Mouse (Mus musculus) intestine, embryonic 16.5 days (tissue): ENCODE data around the gene Alg5. TPM values are rescaled to one million over a fixed set of nuclear protein-coding genes. Genes with fewer than 3 reads are reported as not detected.

ENCODE experiments used
- polyA plus RNA-seq: library from polyadenylated mRNA; unstranded; fragments of >200 nt; fragmentation: Nextera tagmentation; extraction: Ambion mirVana; gene quantifications from 2 replicates; pipeline ENCODE4 v1.2.1, GENCODE M21; 2015

The Alg5 gene
- polyA plus RNA-seq, 1 experiment from 2014 or later: 66.2 TPM

Other genes starting within 250 kb of the Alg5 start
- gene Supt20, start 42.7 kb upstream of the Alg5 start, polyA plus RNA-seq: 72.9 and 77.8 TPM in 2 replicates
- gene Gm21958, start 21.2 kb upstream of the Alg5 start, polyA plus RNA-seq: 0.53 TPM in 1 of 2 replicates, not detected in the other
- 84.2 and 91.4 TPM in 2 replicates for gene Exosc8, start 146 bp upstream of the Alg5 start, polyA plus RNA-seq
- gene Smad9, start 20.0 kb downstream of the Alg5 start, polyA plus RNA-seq: 1.0 and 1.4 TPM in 2 replicates
- 22.8 and 24.4 TPM in 2 replicates for gene Rfxap, start 72.3 kb downstream of the Alg5 start, polyA plus RNA-seq
- 0.39 and 0.48 TPM in 2 replicates for gene Sertm1, start 180.3 kb downstream of the Alg5 start, polyA plus RNA-seq